Mouse (Mus musculus) hindbrain, embryonic 16.5 days (tissue): ENCODE results near the gene Clmp. TPM values are rescaled to one million over a fixed set of nuclear protein-coding genes. Genes with fewer than 3 reads are reported as not detected.

Experiments used
- polyA plus RNA-seq: library from polyadenylated mRNA; unstranded; fragments of >200 nt; fragmentation: Nextera tagmentation; extraction: Ambion mirVana; gene quantifications from 2 replicates; pipeline ENCODE4 v1.2.1, GENCODE M21; 2015

The Clmp gene
- polyA plus RNA-seq, 1 experiment from 2014 or later: 49.1 TPM

Other genes starting within 250 kb of the Clmp start
- gene Gramd1b, start 154.6 kb upstream of the Clmp start, polyA plus RNA-seq: 17.0 and 18.5 TPM in 2 replicates
- gene Gm21915, start 15.3 kb upstream of the Clmp start, polyA plus RNA-seq: not detected in 2 replicates
- gene Hspa8, start 115.0 kb downstream of the Clmp start, polyA plus RNA-seq: 3,309 and 3,384 TPM in 2 replicates
- not detected in 2 replicates for gene Bsx, start 188.2 kb downstream of the Clmp start, polyA plus RNA-seq